Mouse (Mus musculus): ENCODE measurements at regions not wholly inside any gene's neighbourhood (a gene's known extent, or its start where the extent isn't known, plus 50 kb on each side); places are given as distances from the start of the nearest gene placed in this dataset.
A peak's percentile ranks its signal among the peaks of the same experiment; 100 is the strongest.

DNA sequence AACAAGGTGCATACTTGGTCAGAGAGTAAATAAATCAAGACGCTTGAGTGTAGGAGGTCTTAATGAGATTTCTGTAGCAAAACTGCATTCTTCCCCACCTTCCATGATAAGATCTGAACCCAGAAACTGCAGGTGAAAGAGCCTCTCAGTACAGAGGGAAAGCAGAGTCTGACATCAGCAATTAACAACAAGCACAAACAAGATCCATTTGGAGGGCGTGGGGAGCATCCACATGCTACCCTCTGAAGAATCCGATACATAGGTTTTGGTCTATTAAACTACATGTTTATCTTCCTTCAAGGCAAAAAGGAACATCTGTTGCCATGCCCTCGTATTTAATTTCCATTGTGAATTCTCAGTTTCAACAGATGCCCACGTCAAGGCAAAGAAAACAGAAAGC, 124.2 kb downstream of the S1pr1 start:
- no peak for DNase-seq

DNA sequence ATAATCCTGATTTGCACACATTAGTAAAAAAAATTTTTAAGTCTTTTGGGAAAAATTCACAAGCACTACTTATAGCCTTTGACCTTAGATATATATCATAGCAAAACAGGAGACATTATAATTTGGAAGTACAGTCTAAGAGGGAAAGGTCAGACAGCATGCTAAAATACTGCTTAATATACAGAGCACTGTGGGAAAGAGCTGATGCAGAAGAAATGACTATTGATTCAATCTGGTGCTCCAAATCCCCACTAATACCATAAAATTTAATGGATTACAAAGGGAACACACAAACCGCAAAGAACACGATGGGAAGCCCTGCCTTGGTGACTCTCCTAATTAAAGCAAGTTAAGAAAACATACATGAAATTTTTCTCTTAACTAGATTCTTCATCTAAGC, 126.3 kb downstream of the S1pr1 start:
- DNase-seq, result no peak

- DNase-seq, result peak; percentile 38
These were observed 134.5 kb downstream of the S1pr1 start for GRCm38 (mm10) chr3:115580131-115580932.

GRCm38 (mm10) chr3:115575371-115575770, 139.5 kb downstream of the S1pr1 start:
- DNase-seq, result no peak

DNA sequence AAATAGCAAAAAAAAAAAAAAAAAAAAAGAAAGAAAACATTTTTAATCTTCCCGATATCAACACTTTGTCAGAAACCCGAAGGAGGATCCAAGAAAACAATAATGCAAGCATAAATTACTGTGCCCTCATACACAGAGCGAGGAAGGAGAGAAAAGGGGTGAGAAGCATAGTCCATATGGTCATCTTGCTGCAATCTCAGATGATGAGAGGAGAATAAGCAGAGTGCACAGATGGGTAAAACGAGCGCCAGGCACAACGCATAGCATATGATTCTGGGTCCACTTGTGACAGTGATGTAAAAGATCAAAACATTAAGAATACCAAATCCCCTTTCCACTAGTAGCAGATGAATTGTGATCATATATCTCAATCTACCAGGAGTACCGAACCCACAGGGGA, 152.1 kb downstream of the S1pr1 start:
- DNase-seq, result no peak

- no peak for DNase-seq
These were observed 159.8 kb downstream of the S1pr1 start for GRCm38 (mm10) chr3:115554809-115555708.

DNA sequence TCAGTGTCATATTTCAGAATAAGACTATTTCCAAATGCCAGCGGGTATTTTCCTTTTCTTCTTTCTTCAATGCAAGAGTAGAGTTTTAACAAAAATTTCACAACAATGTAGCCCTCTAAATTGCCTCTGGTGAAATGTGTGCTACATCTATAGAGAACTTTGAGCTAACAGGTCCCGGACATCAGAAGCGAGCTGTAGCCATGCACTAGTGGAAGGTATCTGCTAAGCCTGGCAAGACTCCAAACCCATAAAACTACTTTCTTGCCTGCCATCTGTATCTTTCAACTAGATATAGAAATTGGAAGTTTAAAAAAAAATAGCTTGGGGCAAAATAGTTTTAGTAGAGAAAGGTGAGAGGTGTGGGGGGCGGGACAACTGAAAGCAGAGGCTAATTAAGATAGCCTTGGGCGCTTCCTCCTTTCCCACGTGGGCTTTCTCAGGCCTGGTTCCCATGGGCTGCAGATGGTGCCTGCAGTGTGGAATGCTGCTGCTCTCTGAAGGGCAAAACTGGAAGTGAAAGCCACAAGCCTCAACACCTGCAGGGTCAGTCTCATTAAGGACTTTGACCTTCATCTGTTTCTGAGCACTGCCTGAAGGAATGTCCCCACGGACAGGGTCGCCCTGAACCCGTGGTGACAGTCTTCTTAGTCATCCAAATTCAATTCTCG, 160.9 kb downstream of the S1pr1 start:
- no peak for DNase-seq

DNA sequence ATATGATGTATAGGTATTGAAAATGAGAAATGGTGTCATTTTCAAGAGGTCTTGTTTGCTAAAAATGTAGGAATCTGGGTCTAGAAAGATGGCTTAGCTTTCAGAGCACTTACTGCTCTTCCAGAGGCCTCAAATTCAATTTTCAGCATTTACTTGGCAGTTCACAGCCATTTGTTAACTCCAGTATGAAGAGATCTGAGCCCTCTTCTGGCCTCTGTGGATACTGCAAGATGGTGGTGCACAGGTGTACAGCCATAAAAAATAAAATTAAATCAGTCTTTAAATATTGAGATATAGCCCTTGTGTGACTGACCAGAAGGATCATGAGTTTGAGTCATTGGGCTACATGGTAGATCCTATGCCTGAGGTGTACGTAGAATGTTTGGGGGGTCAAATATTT, 173.1 kb downstream of the S1pr1 start:
- DNase-seq, result no peak

DNA sequence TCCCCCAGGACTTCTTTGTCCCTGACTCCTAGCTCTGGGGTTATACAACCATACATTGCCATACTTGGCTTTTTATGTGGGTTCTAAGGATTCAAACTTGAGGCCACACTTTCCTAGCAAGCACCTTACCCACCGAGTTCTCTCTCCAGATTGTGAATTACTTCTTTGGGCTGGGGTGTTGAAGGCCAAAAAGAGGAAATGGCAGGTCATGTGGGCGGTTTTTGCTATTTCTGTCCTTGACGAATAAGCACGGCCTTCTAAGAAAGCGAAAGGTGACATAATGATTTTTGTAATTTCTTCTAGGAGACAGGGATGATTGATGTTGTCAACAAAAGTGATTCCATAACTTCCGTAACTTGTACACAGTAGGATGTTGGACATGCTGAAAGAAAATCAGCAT, 176.5 kb downstream of the S1pr1 start:
- no peak for DNase-seq

- no peak for DNase-seq
These were observed 182.6 kb downstream of the S1pr1 start for GRCm38 (mm10) chr3:115532141-115532735.

DNA sequence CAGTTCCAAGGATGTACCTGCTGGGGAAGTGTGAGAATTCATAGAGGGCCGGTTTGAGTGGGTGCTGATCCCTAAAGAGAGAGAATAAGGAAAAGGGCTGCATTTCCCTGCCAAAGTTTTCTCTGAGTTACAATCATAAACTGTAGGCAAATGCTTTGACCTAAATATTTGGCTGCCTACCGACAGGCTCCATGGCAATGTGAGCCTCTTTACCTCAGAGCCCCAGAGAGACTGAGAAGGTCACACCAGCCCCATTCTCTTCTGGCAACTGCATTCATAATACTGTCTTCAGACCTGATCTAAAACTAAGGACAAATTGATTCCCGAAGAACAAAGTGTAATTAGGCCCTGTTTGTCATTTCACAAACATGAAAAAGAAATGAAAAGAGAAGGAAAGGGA, 184.4 kb downstream of the S1pr1 start:
- no peak for DNase-seq

DNA sequence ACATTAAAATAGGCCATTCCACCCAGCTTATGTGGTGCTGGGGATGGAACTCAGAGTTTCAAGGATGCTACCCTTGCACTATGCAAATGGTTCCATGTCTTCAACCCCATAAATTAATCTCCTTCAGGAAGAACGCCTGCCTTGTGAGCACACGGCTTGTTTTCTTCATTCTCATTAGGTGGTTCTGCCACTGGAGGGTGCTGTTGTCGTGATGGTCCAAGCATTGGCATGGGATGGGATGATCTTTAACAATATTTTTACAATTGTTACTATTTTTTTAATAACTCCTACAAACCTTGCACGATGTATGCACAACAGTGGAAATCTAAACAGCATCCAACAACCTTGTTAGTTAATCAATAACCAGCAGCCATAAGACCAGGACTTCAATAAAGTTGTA, 185.0 kb downstream of the S1pr1 start:
- no peak for DNase-seq

GRCm38 (mm10) chr3:115523515-115523914, 191.4 kb downstream of the S1pr1 start:
- DNase-seq, result no peak

DNA sequence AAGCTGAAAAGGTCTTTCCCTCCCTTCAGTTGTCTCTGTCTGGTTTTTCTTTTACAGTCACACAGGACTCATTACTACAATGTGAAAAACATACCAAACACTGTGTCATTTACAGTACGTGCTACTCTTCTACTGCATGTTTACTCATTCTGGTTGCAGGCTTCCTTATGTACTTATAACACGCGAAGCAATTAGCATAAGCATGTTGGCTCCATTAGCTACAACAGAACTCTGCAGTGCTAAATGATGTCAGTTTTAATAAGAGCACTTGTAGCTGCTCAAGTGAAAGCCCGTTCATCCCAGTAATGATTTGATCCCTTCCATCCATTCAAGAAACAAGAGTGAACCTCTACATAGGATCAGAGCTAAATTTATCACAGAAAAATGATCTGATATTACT, 199.2 kb downstream of the S1pr1 start:
- no peak for DNase-seq

DNA sequence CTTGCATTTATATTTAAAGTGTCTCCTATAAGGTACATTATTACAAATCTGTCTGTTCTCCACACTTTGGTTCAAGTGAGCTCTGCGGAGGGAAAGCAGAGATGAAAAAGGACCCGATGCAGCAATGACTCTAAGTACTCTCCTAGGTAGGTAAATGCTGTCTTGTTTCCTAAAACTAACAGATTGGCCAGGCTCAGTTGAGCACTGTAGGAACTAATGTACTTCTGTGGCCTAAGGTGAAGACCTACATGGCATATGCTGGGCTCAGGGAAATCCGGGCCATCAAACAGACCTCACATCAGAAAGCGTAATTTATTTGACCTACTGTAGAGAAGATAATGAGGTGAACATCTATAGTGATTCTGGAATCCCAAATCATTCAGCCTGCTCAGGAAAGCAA, 205.2 kb downstream of the S1pr1 start:
- DNase-seq, result no peak

DNA sequence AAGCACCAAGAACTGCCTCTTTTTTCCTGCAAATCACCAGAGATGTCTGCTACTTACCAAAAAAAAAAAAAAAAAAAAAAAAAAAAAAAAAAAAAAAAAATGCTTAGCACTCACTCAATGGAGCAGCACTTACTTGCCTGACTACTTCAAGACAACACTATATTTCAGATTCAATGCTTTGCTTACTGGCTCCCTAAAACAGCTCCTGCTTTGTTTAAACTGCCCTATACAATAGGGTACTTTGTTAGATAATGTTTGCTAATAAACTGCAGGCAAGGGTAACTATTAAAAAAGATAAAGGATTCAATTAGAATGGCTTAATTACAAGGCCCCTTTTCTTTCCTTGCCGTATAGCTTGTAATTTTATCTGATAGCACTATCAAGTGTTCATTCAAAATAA, 217.5 kb downstream of the S1pr1 start:
- no peak for DNase-seq

- no peak for DNase-seq
These were observed 218.8 kb downstream of the S1pr1 start for GRCm38 (mm10) chr3:115496110-115496509.

- DNase-seq, result no peak
These were observed 219.2 kb downstream of the S1pr1 start for GRCm38 (mm10) chr3:115495692-115496091.

GRCm38 (mm10) chr3:115468980-115469379, 245.9 kb downstream of the S1pr1 start:
- DNase-seq, result no peak

DNA sequence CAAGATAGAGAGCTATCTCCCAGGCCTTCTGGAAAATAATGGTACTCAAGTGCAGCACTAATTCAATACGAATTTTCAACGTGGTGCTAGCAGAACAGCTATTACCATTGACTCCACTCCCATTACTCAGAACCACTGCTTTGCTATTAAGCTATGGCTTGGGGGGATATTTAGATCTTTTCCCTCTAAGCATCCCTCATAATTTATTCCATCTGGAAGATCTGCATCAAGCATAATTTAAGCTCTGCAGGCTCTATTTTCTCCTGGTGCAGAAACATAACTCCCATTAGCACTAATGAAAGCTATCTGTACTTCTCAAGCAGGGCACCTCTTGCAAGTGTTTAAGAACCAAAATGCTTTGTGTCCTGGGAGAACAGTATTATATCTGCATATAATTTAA, 247.0 kb downstream of the S1pr1 start:
- DNase-seq, result no peak

DNA sequence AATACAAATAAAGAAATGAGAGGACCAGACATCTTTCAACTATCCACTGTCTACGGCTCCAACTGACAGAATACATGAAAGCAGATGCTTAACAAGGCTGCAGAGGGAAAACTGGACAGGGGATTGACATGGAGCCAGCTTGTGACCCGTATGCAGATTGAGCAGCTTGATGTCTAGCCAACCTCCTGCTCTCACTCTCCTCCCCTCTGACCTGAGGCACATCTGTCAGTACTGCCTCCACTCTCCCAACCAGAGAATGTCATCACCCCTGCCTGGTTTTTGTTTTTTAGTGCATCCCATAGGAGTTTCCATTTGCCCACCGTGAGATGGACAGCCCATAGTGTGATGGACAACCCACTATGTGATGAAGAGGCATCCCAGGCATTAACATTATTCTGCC, 252.2 kb downstream of the S1pr1 start:
- DNase-seq, result no peak
